Mouse (Mus musculus): ENCODE results near the gene Otud7b. TPM values are rescaled to one million over a fixed set of nuclear protein-coding genes. Genes with fewer than 3 reads are reported as not detected.

Otud7b gene
- 18.6 and 19.2 TPM in 2 replicates for polyA plus RNA-seq (2016; fragmentation: Nextera tagmentation; extraction: Ambion mirVana)

DNA sequence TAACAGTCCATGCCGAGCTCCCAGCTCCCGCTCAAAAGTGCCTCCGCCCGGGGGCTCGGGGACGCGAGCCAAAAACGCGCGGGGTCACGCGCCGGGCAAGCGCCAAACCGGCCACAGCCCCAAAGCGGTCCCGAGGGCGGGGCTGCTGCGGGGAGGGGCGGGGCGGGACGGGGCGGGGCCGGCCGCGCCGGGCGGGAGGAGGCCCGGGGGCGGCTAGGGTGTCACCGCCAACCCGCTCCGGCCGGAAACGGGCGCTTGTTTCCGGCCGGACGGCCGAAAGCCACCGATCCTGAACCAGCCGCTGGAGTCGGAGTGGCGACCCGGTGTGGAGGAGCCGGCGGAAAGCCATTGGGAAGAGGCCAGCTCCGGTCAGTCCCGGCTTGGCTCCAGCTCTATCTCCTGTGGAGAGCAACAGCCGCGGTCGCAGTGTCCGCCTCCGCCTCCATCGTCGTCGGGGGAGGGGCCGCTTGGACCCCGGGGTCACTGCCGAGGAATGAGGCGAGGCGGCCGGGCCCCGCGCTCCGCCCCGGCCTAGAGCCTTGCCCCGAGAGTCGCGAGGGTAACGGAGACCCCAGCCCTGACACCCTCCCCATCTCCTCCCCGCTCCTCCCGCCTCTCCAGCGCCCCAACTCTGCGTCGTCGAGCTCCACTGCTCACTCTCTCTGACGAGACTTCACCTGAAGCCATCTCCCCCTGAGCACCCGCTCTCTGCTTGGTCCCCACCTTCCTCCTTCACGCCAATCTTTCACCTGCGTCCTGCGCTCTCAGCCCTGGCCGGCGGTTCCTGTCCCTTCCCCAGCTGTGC, at the start of gene Otud7b:
Otud7b (plus strand) TSS at position 267 of the 805 bp plus-strand sequence.
- peaks cover 10% of the 10 kb centered on the region; the same call in 1 of the 2 replicates for H3K36me3 ChIP-seq
- no peaks in the 10 kb centered on the region for H3K9me3 ChIP-seq (replicated peaks)
- H3K27ac ChIP-seq: peak within 1 kb of the TSS; percentile 96
- under 1% methylated on average over 84 of the region's 84 CpGs for WGBS
- H3K27me3 ChIP-seq (ENCODE audit: low read depth, poor library complexity, severe bottlenecking): no peaks in the 10 kb centered on the region
- H3K4me3 ChIP-seq: peak within 1 kb of the TSS; percentile 92
- peak; percentile 91 for DNase-seq (ENCODE audit: low spot score)
- peaks cover 22% of the 10 kb centered on the region for H3K4me1 ChIP-seq

DNA sequence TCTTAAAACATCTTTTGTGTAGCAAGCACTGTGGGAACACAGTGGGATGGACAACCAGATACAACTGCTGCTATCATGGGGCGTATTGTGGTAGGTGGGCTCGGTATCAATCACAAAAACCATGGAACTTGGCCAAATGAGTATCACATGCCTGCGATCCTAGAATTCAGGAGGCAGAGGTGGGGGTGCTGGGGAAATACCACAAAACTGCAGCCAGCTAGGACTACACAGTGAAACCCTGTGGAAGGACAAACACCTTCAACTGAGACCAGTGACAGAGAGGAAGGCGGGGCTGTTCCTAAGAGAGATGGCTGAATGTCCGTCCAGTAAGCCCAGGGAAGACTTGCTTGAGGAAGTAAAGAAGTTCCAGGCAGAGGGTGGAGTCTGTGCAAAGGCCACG, 49.0 kb upstream of the Otud7b start:
- H3K27ac ChIP-seq: no peak overlapping the region

DNA sequence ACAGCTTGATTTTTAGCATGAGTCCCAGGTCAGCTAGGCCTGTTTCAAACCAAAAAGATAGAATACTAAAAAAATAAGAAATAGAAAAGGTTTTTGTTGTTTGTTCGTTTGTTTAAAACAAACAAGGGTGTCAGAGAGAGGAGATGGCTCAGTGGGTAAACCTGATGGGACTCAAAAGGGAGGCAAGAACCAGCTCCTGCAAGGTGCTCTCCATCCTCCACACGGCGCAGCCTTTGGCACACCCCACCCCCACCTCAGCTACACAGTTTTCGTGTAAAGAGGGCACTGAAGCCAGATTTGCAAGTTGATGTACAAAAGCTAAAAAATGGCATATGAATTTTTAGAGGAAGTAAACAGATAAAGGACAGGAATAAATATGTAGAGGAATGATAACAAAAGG, 48.3 kb upstream of the Otud7b start:
- no peaks in the 10 kb centered on the region for H3K9me3 ChIP-seq (replicated peaks)
- H3K4me3 ChIP-seq: no peak overlapping the region
- H3K36me3 ChIP-seq: 0 out of 2 replicates have a peak, but pooled peaks cover 6% of the 10 kb centered on the region
- no peak for DNase-seq (ENCODE audit: low spot score)
- H3K4me1 ChIP-seq: peaks cover 16% of the 10 kb centered on the region
- H3K27ac ChIP-seq: no peak overlapping the region
- WGBS: 86% methylated on average over 4 of the region's 4 CpGs
- H3K27me3 ChIP-seq (ENCODE audit: low read depth, poor library complexity, severe bottlenecking): no peaks in the 10 kb centered on the region

More for the DNA sequence above, 49.0 kb upstream of the Otud7b start:
- H3K36me3 ChIP-seq: 0 out of 2 replicates have a peak, but pooled peaks cover 6% of the 10 kb centered on the region
- peaks cover 16% of the 10 kb centered on the region for H3K4me1 ChIP-seq
- no peaks in the 10 kb centered on the region for H3K9me3 ChIP-seq (replicated peaks)
- no peaks in the 10 kb centered on the region for H3K27me3 ChIP-seq (ENCODE audit: low read depth, poor library complexity, severe bottlenecking)
- no peak for DNase-seq (ENCODE audit: low spot score)
- 90% methylated on average over 6 of the region's 6 CpGs for WGBS
- H3K4me3 ChIP-seq: no peak overlapping the region

DNA sequence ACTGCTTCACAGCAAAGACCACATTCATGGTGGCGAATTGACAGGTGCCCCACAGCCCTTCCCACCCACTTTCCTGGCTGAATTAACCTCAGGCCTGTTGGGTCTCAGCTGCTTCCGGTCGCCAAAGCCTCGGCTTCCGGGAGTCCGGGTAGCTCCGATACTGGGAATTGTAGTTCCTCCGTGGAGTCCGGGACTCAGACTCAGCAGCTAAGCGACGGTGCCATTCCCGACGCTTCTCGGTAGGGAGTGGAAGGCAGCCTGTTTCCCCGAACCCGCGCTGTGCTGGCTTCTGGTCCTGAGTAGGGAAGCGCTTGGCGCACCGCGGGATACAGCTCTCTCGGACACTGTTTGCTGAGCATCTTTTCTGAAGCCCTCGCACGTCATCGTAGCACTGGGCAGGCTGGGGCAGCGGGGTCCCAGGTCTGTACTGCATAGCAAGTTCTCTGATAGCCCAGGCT, 46.6 kb upstream of the Otud7b start:
- peak overlapping the region; percentile 61 for H3K4me3 ChIP-seq
- no peaks in the 10 kb centered on the region for H3K27me3 ChIP-seq (ENCODE audit: low read depth, poor library complexity, severe bottlenecking)
- H3K27ac ChIP-seq: peak overlapping the region; percentile 87
- DNase-seq (ENCODE audit: low spot score): peak; percentile 95
- WGBS: under 1% methylated on average over 26 of the region's 26 CpGs
- peaks cover 16% of the 10 kb centered on the region for H3K4me1 ChIP-seq
- no peaks in the 10 kb centered on the region for H3K9me3 ChIP-seq (replicated peaks)
- H3K36me3 ChIP-seq: 0 out of 2 replicates have a peak, but pooled peaks cover 4% of the 10 kb centered on the region

DNA sequence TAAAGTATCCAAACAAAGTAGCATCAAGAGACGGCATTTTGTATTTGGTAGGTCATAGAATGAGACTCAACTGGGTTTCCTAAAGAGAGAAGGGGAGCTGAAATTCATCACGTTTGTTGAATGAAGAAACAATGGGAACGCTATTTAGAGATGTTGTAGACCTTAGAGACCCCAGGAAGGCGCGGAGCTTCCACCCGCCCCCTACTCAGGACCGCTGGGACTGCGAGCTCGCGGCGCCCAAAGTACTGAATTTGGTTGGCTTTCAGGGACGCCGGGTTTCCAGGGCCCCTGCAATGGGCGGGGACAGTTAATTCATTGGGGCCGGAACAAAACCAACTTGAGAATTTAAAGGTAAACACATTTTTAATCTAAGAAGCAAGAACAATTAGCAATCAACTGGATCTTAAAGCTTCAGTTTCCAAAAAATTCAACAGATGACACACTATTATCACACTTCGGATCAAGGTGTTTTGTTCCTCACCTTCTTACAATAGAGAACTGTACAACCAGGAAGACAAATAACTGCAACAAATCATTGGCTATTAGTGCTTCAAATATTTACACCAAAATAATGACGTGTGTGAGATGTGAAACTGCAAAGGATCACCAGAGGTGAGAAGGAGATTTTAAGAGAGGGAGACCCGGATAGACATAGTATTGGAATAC, 46.0 kb upstream of the Otud7b start, which contains the start of gene Vps45:
Vps45 (minus strand) TSS at position 236 of the 666 bp plus-strand sequence.
- peak; percentile 81 for DNase-seq (ENCODE audit: low spot score)
- Histone ChIP-seq H3K27me3 (ENCODE audit: low read depth, poor library complexity, severe bottlenecking) (no peaks in the 10 kb centered on the region), H3K4me3 (peak within 1 kb of the TSS; percentile 61), H3K9me3 (replicated peaks) (no peaks in the 10 kb centered on the region), H3K4me1 (peaks cover 16% of the 10 kb centered on the region), H3K27ac (peak within 1 kb of the TSS; percentile 87), H3K36me3 (0 out of 2 replicates have a peak, but pooled peaks cover 4% of the 10 kb centered on the region)
- 3% methylated on average over 18 of the region's 18 CpGs for WGBS

DNA sequence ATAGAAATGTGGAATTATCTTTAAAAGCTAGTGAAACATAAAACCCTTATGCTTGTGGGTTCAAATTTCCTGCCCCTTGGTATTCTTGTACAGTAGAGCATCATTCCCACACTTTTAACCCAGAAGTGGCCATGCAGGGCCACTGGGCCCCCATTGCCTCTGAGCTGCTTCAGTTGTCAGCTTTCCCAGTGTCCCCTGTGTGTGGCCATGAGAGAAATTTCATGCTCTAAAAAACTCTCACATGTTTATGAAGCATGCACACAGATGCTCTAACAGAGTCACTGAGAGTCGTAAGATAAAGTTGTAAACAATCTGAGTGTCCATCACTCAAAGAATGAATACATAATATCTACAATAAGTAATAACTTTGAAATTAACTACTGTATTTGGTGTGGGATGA, 44.2 kb upstream of the Otud7b start:
- no peak overlapping the region for H3K27ac ChIP-seq
- H3K4me1 ChIP-seq: peaks cover 16% of the 10 kb centered on the region
- H3K36me3 ChIP-seq: no peaks in the 10 kb centered on the region
- WGBS: 83% methylated on average over 1 of the region's 1 CpGs
- no peaks in the 10 kb centered on the region for H3K9me3 ChIP-seq (replicated peaks)
- no peak overlapping the region for H3K4me3 ChIP-seq
- no peak for DNase-seq (ENCODE audit: low spot score)
- no peaks in the 10 kb centered on the region for H3K27me3 ChIP-seq (ENCODE audit: low read depth, poor library complexity, severe bottlenecking)

DNA sequence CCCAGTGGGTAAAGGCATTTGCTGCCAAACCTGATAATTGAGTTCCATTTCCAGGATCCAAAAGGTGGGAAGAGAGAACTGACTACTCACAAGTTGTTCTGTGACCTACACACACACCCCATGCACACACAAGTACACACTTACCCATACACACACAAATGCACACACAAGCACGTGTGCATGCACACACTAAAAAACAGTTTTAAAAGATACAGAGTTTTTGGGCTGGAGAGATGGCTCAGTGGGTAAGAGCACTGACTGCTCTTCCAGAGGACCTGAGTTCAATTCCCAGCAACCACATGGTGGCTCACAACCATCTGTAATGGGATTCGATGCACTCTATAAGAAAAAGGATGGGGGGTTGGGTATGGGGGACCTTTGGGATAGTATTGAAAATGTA, 41.0 kb upstream of the Otud7b start:
- H3K27ac ChIP-seq: no peak overlapping the region
- no peaks in the 10 kb centered on the region for H3K27me3 ChIP-seq (ENCODE audit: low read depth, poor library complexity, severe bottlenecking)
- DNase-seq (ENCODE audit: low spot score): no peak
- 81% methylated on average over 2 of the region's 2 CpGs for WGBS
- no peaks in the 10 kb centered on the region for H3K36me3 ChIP-seq
- H3K4me3 ChIP-seq: no peak overlapping the region
- no peaks in the 10 kb centered on the region for H3K9me3 ChIP-seq (replicated peaks)
- H3K4me1 ChIP-seq: peaks cover 3% of the 10 kb centered on the region; the same call in 1 of the 2 replicates

DNA sequence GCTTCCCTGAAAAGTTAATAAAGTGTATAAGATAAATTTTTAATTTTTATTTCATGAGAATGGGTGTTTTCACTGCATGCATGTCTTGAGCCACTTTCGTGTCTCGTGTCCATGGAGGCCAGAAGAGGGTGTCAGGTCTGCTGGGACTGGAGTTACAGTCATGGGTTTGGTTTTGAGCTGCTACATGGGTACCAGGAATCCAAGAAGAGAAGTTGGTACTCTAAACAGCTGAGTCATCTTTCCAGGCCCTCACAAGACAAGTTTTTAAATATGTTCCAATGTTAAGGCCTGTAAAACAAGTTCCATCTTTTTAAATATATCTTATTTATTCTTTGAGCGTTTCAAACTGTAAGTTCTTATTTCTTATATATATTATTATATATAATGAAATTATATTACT, 40.1 kb upstream of the Otud7b start:
- Histone ChIP-seq H3K9me3 (replicated peaks) (no peaks in the 10 kb centered on the region), H3K4me1 (no peaks in the 10 kb centered on the region), H3K27ac (no peak overlapping the region), H3K4me3 (no peak overlapping the region), H3K36me3 (no peaks in the 10 kb centered on the region), H3K27me3 (ENCODE audit: low read depth, poor library complexity, severe bottlenecking) (no peaks in the 10 kb centered on the region)
- DNase-seq (ENCODE audit: low spot score): no peak
- WGBS: 90% methylated on average over 3 of the region's 3 CpGs

DNA sequence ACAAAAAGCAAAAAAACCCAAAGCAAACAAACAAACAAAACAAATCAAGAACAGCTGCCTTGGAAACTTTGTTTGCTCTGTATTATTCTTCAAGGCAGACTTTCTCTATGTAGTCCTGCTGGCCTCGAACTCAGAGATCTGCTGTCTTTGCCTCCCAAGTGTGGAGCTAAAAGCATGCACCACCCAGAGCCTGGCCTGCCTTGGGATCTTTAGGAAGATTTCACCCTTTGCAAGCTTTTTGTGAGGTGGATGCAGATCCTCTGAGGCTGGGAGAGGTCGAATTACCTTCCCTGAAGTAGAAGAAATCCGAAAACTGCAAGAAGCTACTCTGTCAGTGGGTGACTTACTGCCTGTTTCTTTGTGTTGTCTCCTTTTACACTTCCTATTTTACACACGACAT, 39.2 kb upstream of the Otud7b start:
- 33% methylated on average over 4 of the region's 4 CpGs for WGBS
- no peak overlapping the region for H3K4me3 ChIP-seq

DNA sequence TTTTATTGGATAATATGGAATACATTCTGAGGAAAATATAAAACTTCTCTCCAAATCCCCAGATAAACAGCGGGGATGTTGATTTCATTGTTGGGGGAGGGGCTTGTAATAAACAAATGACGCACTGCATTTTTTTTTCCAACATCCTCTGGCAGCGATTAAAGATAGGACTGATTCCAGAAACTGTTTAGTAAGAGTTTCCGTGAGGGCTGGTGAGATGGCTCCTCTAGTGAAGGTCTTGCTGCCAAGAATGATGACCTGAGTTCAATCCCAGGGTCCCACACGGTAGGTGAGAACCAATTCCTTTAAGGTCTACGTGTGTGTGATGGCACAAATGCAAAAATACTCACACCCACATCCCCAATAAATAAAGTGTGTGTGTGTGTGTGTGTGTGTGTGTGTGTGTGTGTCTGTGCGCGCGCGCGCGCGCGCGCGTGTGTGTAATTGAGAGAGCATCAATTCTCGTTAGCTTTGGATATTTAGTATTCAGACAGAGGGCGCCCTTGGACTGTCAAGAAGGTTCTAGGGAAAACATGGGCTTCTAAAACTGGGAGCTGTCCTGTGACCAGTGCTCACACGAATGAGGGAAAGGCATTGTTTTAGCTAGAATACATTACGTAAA, 38.5 kb upstream of the Otud7b start:
- Histone ChIP-seq H3K4me3 (no peak overlapping the region), H3K27ac (no peak overlapping the region), H3K36me3 (no peaks in the 10 kb centered on the region), H3K9me3 (replicated peaks) (no peaks in the 10 kb centered on the region), H3K4me1 (no peaks in the 10 kb centered on the region), H3K27me3 (ENCODE audit: low read depth, poor library complexity, severe bottlenecking) (no peaks in the 10 kb centered on the region)
- peak; percentile 42 for DNase-seq (ENCODE audit: low spot score)
- WGBS: 56% methylated on average over 20 of the region's 20 CpGs

More for the DNA sequence above, 39.2 kb upstream of the Otud7b start:
- DNase-seq (ENCODE audit: low spot score): no peak
- Histone ChIP-seq H3K4me1 (no peaks in the 10 kb centered on the region), H3K9me3 (replicated peaks) (no peaks in the 10 kb centered on the region), H3K36me3 (no peaks in the 10 kb centered on the region), H3K27ac (no peak overlapping the region), H3K27me3 (ENCODE audit: low read depth, poor library complexity, severe bottlenecking) (no peaks in the 10 kb centered on the region)

DNA sequence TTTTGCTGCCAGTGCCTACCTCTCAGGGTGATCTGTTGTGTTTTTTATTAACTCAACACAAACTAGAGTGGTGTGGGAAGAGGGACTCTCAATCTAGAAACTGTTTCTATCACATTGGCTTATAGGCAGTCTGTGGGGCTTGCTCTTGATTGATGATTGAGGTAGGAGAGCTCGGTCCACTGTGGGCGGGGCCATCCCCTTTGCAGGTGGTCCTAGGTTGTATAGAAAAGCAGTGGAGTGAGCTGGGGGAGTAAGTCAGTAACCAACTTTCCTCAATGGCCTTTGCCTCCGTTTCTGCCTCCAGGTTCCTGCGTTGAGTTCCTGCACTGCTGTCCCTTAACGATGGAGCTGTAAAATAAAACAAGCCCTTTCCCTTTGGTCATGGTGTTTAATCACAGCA, 37.6 kb upstream of the Otud7b start:
- 75% methylated on average over 5 of the region's 5 CpGs for WGBS
- DNase-seq (ENCODE audit: low spot score): no peak
- Histone ChIP-seq H3K27ac (no peak overlapping the region), H3K9me3 (replicated peaks) (no peaks in the 10 kb centered on the region), H3K36me3 (no peaks in the 10 kb centered on the region), H3K4me1 (no peaks in the 10 kb centered on the region), H3K27me3 (ENCODE audit: low read depth, poor library complexity, severe bottlenecking) (no peaks in the 10 kb centered on the region), H3K4me3 (no peak overlapping the region)

DNA sequence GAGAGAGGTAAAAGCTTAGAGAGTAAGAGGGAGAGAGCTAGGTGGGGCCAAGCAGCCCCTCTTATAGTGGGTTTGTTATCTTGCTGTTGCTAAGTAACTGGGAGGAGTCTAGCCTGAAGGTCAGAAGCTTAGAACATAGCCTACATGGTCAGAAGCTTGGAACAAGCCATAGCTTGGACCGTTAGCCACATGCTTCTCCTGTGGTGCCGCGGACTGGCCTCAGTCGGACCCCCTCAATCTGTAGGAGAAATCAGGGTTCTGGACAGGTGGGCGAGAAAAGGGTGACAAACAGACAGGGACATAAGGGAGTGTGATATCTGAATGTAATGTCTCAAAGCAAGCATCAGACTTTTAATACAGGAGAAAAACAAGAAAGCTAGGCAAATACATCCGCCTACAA, 35.3 kb upstream of the Otud7b start:
- Histone ChIP-seq H3K4me1 (no peaks in the 10 kb centered on the region), H3K4me3 (no peak overlapping the region), H3K27me3 (ENCODE audit: low read depth, poor library complexity, severe bottlenecking) (no peaks in the 10 kb centered on the region), H3K9me3 (replicated peaks) (no peaks in the 10 kb centered on the region), H3K27ac (no peak overlapping the region), H3K36me3 (no peaks in the 10 kb centered on the region)
- 94% methylated on average over 6 of the region's 6 CpGs for WGBS
- DNase-seq (ENCODE audit: low spot score): no peak

DNA sequence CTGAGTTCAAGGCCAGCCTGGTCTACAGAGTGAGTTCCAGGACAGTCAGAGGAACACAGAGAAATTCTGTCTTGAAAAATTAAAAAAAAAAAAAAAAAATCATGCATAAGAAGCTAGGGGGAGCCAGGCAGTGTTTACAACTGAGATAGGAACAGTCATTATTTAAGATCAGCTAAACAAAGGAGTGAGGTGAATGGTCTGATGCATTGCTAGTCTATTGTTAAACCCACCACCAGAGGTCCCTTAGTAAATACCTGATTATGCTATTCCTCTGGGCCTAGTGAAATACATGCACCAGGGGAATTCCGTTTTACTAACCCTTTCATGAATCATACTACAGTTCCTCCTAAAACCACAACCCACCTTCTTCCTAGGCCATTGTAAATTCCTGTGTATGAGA, 34.8 kb upstream of the Otud7b start:
- H3K27me3 ChIP-seq (ENCODE audit: low read depth, poor library complexity, severe bottlenecking): no peaks in the 10 kb centered on the region
- DNase-seq (ENCODE audit: low spot score): no peak
- H3K36me3 ChIP-seq: no peaks in the 10 kb centered on the region
- WGBS: 75% methylated on average over 1 of the region's 1 CpGs
- no peaks in the 10 kb centered on the region for H3K4me1 ChIP-seq
- no peaks in the 10 kb centered on the region for H3K9me3 ChIP-seq (replicated peaks)
- H3K4me3 ChIP-seq: no peak overlapping the region
- no peak overlapping the region for H3K27ac ChIP-seq
